Mouse (Mus musculus) myocyte (in vitro differentiated cells): ENCODE data around the gene Cnmd.

Experiments used
- CEBPB ChIP-seq: IDR thresholded peaks from 2 replicates; pipeline ENCODE4 v1.6.1; 2011; ENCODE audit warnings: mild to moderate bottlenecking, moderate library complexity; ENCODE audit not compliant: poor library complexity, insufficient read depth, severe bottlenecking
- E2F4 ChIP-seq: IDR thresholded peaks from one replicate; pipeline ENCODE4 v1.6.1; 2011; ENCODE audit warnings: mild to moderate bottlenecking, control low read depth, moderate library complexity; ENCODE audit not compliant: insufficient read depth
- MAX ChIP-seq: IDR thresholded peaks from one replicate; pipeline ENCODE4 v1.6.1; 2011; ENCODE audit warnings: low read depth, mild to moderate bottlenecking, control low read depth
- MYOD1 ChIP-seq, 3 experiments: IDR thresholded peaks; one replicate each; pipeline ENCODE4 v1.6.1; 2011; ENCODE audit warnings: control low read depth in 2 of 3, low read depth in 2 of 3, mild to moderate bottlenecking in 2 of 3, moderate library complexity in 1 of 3; ENCODE audit not compliant: insufficient read length in 2 of 3, control insufficient read depth in 1 of 3
- MYOG ChIP-seq, 3 experiments: IDR thresholded peaks; one replicate each; pipeline ENCODE4 v1.6.1; 2011; ENCODE audit warnings: control low read depth in 2 of 3, low read depth in 2 of 3, mild to moderate bottlenecking in 2 of 3; ENCODE audit not compliant: insufficient read length in 2 of 3, control insufficient read depth in 1 of 3, insufficient read depth in 1 of 3
- POLR2A ChIP-seq: IDR thresholded peaks from one replicate; pipeline ENCODE4 v1.6.1; 2011; ENCODE audit warnings: low read depth, mild to moderate bottlenecking, control low read depth, moderate library complexity; ENCODE audit not compliant: insufficient read length
- POLR2AphosphoS2 ChIP-seq: IDR thresholded peaks from one replicate; pipeline ENCODE4 v1.6.1; 2011; ENCODE audit warnings: low read depth, control low read depth; ENCODE audit not compliant: insufficient read length
- REST ChIP-seq: IDR thresholded peaks from one replicate; pipeline ENCODE4 v1.6.1; 2011; ENCODE audit warnings: mild to moderate bottlenecking, control low read depth, moderate library complexity; ENCODE audit not compliant: insufficient read depth, insufficient read length
- SRF ChIP-seq: IDR thresholded peaks from one replicate; pipeline ENCODE4 v1.6.1; 2011; ENCODE audit warnings: low read depth; ENCODE audit not compliant: control insufficient read depth, insufficient read length
- TCF12 ChIP-seq: IDR thresholded peaks from one replicate; pipeline ENCODE4 v1.6.1; 2011; ENCODE audit warnings: mild to moderate bottlenecking, control low read depth; ENCODE audit not compliant: poor library complexity, insufficient read depth, severe bottlenecking
- TCF3 ChIP-seq: IDR thresholded peaks from one replicate; pipeline ENCODE4 v1.6.1; 2011; ENCODE audit warnings: low read depth, control low read depth; ENCODE audit not compliant: insufficient read length
- USF1 ChIP-seq: IDR thresholded peaks from one replicate; pipeline ENCODE4 v1.6.1; 2011; ENCODE audit warnings: low read depth, mild to moderate bottlenecking, control low read depth, moderate library complexity

DNA sequence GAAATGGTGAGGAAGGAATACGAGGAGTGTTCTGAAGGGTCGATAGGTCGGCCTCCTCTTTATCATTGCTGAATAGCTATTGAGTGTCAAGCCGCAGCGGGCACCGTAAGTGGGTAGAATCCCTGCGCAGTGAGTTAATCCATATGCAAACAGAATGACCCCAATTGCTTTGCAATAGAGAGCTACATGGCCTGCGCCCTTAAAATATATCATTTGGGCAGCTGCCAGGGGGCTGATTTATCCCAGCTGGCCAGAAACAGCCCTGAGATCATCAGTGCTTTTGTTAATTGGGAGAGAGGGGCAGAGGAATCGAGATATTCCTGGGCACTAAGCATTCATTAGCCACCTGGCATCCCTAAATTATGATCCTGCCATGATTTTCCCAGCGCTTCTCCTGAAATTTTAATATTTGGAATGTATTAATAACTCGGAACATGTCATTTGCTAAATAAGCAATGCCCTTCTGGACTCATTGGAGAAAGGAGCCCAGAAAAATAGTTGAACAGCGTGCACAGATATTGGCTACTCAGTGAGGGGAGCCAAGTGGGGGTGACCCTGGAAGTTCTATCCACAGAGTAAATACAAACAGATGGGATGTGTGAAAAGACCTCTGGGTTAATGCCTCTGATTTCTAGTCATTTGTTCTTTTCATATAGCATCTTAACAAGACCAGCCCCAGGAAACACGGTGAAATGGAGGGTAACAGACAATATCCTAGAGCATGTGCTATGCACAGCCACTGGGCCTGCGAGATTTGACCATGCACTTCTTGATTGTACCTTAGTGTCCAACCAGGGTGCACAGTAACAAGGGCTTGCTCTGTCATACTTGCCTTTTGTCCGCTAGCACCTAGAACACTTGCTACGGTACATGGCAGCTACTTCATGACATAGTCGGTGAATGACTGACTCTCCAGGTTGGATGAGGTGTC lies 11.4 kb upstream of the Cnmd start:
- TF ChIP-seq MAX (no peak), POLR2A (no peak), MYOG (IDR thresholded peaks at IDR 0.05; ENCODE audit: control insufficient read depth in 1 of 3, insufficient read depth in 1 of 3, insufficient read length in 2 of 3, low read depth in 2 of 3) (no peak), TCF12 (no peak), POLR2AphosphoS2 (no peak), SRF (no peak), USF1 (no peak), CEBPB (no peak), MYOD1 (IDR thresholded peaks at IDR 0.05; ENCODE audit: control insufficient read depth in 1 of 3, insufficient read length in 2 of 3, low read depth in 2 of 3) (no peak), TCF3 (no peak), REST (no peak), E2F4 (no peak)
